Mouse (Mus musculus) urinary bladder, postnatal 4 days (tissue): Measurements from ENCODE around the gene Ccdc28b.

Source experiments
- DNase-seq, 2 experiments: peaks; one replicate each; pipeline ENCODE4 v3.0.0; 2021 to 2022; ENCODE audit warnings: low spot score in 2 of 2

Ccdc28b gene

DNA sequence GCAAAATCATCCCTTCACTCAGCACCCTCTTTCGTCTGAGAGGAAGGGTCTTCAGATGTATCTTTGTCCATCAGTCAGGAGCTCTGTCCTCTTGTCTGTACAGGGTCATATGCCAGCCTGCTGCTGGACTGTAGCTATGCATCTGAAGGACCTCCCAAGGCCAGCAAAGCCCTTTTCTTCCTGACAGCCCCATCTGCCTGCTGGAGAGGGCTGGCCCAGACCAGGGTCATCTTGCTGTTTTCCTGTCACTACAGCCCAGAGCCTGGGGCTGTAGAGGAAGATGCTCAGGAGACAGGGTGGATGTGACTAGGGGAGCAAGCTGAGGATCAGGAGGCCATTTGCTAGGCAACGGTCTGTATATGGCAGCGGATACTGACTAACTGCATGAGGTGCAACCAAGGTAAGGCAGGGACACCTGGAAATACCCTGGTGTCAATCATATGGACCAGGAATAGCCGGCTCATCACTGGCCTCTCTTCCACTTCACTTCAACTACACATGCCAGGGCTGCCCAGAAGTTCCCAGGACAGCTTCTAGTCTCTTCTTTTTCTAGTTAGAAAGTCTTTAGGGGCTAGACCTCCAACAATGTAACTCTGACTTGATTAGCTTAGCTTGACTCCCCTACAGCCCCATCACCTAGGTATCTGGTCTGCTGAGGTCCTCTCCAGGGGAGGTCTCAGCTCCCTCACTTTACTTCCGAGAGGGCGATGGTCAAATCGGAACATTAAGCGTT is 778 bp downstream of the Ccdc28b start:
- no peak for DNase-seq

- no peak for DNase-seq
Measured at GRCm38 (mm10) chr4:129622120-129622802, 1.5 kb downstream of the Ccdc28b start.

DNA sequence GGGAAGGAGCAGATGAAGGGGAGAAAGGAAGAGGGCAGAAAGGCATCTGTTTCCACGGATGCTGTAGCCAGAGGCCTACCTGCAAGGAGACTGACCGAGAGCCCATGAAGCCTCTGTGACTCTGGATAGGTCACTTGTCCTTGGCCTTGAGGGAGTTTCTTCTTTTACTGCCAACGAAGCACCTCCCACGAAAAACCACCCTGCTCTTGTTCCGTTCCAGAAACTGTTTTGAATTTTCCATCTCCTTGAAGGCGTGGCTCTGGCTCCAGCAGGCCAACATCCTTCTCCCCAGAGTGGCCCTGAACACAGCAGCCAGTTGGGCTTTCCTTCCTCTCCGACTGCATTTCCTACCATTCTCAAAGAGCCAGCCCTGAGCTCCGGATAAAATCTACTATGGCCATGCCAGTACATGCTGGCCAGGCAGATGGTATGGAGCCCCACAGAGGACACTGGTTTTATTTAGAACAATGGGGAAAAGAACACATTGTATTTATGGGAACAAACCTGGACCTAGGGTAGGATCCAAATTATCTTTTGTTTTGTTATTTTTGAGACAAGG is 2.4 kb downstream of the Ccdc28b start:
- no peak for DNase-seq

- DNase-seq, result no peak
Measured at GRCm38 (mm10) chr4:129620419-129621282, 3.1 kb downstream of the Ccdc28b start.

DNA sequence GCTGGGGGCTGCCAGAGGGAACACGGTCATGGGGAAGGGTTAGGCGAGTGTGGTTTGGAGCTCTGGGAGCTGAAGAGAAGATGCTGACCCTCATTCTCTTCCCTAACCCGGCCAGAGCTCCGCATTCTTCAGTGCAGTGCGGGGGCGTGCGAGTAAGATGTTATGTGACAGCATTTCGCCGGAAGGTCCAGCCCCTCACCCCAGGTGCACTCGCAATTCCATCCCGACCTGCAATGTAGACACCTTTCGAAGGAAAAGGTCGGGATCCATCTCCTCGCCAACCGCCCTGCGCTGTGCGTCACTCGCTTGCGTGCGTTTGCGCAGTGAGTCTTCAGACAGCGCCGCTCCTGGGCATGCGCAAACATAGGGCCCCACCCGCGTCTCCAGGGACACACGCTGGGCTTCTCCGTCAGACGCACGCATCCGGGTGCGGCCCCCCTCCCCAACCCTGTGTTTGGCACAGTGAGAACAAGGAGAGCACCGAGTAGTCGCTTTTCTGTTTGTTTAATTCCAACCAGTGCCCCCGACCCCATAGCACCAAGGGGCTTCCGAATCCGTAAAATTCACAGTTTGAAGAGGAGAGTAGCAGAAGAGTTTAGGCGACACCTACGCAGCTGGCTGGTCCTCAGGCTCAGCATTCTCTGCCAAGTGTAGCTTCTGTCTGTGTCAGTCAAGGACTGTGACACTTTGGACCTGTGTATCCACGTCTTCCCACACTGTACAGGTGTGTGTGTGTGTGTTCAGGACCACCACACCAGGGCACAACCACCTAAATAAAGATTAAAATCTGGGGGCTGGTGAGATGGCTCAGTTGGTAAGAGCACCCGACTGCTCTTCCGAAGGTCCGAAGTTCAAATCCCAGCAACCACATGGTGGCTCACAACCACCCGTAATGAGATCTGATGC is 4.7 kb downstream of the Ccdc28b start, which contains the start of gene Iqcc:
TSS of gene Iqcc (minus strand) at position 314 of the 906 bp plus-strand sequence.
- DNase-seq, result peak; percentile 94

DNA sequence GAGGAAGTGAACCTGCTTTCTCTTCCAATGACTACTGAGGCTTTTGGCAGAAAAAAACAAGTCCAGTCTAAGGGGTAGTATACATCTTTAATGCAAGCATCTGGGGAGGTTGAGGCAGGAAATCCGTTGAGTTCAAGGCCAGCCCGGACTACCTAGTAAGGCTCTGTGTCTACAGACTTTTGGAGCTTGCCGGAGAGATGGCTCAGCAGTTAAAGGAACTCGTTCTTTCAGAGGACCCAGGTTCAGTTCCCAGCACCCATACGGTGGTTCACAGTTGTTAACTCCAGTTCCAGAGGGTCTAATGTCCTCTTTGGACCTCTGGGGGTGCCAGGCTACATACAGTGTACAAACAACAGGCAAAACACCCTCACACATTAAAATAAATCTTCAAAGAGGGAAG is 5.7 kb downstream of the Ccdc28b start:
- no peak for DNase-seq

- DNase-seq, result no peak
Measured at GRCm38 (mm10) chr4:129617121-129617641, 6.6 kb downstream of the Ccdc28b start.

DNA sequence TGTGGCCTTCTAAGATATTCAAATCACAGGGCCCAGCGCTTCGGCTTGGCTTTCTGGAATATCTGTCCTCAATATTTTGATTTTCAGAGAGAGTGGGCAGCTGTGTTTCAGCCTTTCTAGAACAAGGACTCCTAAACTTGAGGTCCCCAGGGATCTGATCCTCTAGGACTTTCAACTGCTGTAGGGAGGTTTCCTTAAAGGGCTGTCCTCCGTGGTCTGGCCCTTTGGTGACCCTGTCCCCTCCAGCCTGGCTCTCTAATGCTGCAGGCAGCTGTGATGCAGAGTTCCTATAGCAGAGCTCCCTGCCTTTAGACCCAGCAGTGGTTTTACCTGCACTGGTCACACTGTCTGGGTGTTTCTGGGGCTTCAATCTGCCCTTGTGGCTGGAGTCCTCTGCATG is 7.1 kb downstream of the Ccdc28b start:
- no peak for DNase-seq

GRCm38 (mm10) chr4:129615801-129616290 is 7.9 kb downstream of the Ccdc28b start:
- no peak for DNase-seq

- no peak for DNase-seq
Measured at GRCm38 (mm10) chr4:129614093-129614492, 9.7 kb downstream of the Ccdc28b start, which contains the start of gene Dcdc2b. TSS of gene Dcdc2b (minus strand) at chr4:129614257.

DNA sequence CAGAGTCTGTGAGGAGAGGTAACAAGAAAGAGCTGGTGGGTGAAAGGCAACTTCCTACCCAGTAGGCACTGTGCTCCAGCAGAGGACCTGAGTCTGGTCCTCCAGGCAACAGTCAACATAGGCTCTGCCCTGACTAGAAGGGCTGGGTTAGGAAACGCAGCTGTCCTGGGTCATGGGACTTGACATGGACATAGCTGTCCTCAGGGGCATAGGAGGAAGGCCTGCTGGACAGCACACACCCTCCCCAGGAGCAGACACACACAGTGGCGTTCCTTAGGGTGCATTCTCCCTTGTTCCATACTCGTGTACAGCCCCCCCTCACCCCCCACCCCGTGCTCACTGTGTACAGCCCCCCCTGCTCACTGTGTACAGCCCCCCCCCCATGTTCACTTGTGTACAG is 13.3 kb downstream of the Ccdc28b start:
- DNase-seq, result no peak

DNA sequence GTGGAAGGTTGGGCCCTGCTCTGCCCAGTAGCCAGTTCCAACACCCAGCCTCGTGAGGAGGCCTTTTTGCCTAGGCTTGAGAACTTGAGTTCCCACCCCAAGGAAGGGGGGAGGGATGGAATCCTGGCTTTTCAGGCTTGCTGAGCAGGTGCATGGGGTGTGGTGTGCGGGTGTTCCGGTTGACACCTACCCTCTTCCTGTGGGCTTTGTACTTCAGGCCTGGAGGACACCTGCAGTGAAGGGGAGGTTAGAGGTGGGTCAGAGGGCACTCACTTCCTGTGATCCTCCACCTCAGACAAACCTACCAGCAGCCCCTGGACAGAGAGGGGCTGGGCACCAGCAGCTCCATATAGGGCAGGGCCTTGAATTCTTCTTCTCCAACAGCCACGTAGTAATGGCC is 13.7 kb downstream of the Ccdc28b start:
- no peak for DNase-seq

DNA sequence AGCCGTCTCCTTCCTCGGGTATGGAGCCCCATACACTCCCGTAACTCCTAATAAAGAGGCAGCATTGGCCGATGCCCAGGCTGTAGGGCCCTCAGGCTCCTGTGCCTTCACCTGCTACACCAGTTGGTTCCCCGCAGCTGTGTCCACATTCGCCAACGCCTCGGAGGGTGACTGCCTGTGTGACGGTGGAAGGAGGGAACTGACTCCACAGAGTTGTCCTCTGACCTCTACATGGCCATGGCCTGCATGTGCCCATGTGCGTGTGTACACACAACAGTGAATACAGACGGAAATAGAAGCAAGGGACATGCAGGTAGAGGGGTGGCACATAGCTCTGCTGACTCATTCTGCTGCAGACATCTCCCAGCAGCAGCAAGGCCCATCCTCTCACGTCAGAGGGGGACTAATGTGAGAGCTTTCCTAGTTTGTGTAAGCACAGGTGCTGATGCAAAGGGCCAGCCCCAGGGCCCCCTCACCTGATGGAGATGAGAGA is 14.6 kb downstream of the Ccdc28b start:
- DNase-seq, result no peak

DNA sequence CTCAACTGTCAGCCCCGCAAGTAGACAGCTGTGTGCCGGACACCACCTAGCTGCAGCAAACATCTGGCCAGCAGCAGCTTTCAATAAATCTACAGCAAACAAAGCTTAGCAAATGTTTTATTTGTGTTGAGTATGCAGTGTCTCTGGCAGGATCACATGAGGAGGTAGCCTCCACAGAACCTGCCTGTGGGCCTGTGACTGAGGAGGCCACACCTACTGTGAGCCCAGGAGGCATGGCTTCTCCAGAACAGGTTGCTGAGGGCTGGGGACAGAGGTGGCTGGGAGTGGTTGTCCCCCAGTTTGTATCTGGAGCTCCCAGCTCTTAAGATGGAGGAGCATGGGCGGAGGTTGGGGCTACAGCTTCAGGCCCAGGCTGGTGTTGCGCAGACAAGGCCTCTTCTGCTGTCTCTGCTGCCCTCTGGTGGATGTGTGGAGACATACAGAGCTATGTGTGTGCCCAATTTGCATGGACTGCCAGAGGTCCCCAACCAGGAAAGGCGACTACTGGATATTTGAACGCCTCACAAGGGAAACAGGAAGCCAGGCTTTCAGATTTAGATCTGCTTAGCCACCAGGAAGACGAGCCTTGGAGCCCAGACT is 15.2 kb downstream of the Ccdc28b start:
- DNase-seq, result peak; percentile 67 to 81

DNA sequence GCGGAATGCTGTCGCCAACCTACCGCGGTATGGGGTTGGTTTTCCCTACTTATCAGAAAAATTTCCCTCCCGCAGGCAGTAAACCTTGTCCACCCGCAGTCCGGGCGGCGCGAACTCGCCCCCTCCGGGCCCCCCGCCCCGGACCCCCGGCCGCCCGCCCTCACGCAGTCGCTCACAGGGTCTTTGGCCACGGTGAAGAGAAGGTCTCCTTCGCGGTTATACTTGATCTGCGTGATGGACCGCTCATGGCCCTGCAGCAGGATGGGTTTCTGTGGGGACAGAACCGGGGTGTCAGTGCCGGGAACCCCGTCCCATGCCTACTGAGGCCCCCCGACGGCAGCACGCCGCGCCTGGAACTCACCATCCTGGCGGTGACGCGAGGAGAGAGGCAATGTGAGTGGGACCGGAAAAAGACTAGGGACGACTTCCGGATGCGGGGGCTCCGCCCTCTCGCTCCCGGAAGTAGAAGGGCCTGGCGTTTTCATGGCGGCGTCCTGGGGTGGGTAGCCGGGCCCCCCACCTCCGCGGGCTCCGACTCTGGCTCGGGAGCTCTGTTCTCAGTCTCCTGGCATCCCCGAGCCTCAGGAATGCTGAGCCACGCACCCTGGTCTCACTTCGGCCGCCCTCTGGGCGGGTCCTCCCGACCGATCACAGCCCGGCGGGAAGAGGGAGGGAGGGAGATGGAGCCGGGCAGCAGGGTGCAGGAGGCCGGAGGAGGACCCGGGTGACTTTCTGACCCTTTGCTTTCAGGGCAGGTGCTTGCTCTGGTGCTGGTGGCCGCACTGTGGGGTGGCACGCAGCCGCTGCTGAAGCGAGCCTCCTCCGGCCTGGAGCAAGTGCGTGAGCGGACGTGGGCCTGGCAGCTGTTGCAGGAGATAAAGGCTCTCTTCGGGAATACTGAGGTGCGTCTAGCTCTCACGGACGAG is 23.3 kb downstream of the Ccdc28b start, which contains the start of the genes Eif3i and Tmem234:
TSS of gene Eif3i (minus strand) at position 416 of the 926 bp plus-strand sequence.
TSS of gene Tmem234 (plus strand) at position 436 of the 926 bp plus-strand sequence.
- DNase-seq, result peak; percentile 79 to 83

DNA sequence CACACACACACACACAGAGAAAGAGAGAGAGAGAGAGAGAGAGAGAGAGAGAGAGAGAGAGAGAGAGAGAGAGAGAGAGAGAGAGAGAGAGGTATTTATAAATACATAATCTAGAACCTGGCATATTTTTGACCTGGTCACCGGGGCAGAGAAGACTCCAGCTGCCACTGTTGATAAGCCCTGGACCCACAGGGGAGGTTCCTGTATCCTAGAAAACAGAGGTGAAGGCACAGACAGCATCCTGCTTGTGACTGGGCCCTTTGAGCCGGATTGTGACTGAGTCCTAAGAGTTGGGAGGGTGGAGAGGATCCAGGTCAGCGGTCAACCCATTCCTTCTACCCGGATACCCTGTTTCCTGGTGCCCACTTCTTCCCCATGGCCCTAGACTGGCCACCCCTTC is 34.9 kb downstream of the Ccdc28b start:
- no peak for DNase-seq

DNA sequence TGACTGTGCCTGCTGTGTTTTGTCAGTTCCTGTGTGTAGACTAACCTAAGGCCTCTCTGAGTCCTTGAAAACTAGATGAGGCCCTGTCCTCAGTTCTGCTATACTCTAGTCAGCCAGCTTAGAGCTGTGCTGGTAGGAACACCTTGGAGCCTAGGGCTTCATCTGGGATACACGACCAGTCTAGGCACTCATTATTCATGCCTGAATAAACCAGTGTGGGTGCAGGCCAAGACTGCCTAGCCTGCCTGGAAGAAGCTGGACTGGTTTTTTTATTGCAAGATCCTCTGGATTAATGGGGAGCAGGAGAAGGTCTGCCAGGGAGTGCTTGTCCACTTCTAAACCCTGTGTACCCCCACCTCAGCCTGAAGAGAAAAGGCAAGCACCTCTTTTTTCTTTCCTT is 36.8 kb downstream of the Ccdc28b start:
- DNase-seq, result no peak

DNA sequence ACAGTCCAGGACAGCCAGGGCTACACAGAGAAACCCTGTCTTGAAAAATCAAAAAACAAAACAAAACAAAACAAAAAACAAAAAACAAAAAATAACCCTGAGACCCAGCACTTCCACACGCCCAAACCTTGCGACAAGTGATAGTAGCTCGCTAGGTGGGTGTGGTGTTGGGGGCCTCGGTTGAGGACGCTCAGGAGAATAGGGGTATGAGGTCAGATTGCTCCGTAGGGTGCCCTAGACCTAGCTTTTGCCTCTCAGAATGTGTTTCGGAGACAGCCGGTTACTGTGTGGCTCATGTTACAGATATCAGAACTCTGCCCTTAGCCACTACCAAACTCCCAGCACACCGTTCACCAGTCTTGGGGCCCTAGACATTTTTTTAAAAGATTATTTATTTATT is 38.0 kb downstream of the Ccdc28b start:
- DNase-seq, result no peak
